Mouse (Mus musculus) urinary bladder, postnatal 4 days (tissue): ENCODE results near the gene Smim13.
"Not testable (repeated sequence)": the region's sequence is repeated elsewhere in the genome, so short reads cannot be mapped to it uniquely, and the experiment has no call there.

Experiments
- DNase-seq, 2 experiments: peaks; one replicate each; pipeline ENCODE4 v3.0.0; 2021 to 2022; ENCODE audit warnings: low spot score in 2 of 2

Gene Smim13

GRCm38 (mm10) chr13:41249538-41250317 is at the start of gene Smim13:
TSS of gene Smim13 (plus strand) at chr13:41249844.
- peak; percentile 87 to 91 for DNase-seq

GRCm38 (mm10) chr13:41200861-41201260 is 48.8 kb upstream of the Smim13 start:
- DNase-seq: no peak

DNA sequence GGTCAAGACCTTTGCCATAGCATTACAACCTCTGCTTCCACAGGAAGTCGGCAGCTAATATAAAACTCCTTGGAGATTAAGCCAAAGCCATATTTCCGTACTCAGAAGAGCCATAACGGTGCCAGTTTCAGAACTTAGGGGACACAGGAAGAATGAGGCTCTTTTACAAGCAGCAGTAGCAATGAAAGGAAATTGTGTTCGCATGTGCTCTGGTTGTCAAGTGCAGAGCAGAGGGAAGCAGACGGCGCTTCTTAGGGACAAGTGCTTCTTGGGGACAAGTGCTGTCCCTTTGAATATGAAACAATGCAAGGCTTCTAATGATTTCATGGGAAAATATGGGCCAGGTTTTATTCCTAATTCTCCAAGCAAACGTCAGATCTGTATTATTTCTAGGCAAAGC is 46.4 kb upstream of the Smim13 start:
- no peak for DNase-seq

- peak in 1 of 2 experiments; percentile 25 for DNase-seq
Observed at GRCm38 (mm10) chr13:41203691-41204090, 46.0 kb upstream of the Smim13 start.

GRCm38 (mm10) chr13:41205568-41205967 is 44.1 kb upstream of the Smim13 start:
- not testable (repeated sequence) for DNase-seq

DNA sequence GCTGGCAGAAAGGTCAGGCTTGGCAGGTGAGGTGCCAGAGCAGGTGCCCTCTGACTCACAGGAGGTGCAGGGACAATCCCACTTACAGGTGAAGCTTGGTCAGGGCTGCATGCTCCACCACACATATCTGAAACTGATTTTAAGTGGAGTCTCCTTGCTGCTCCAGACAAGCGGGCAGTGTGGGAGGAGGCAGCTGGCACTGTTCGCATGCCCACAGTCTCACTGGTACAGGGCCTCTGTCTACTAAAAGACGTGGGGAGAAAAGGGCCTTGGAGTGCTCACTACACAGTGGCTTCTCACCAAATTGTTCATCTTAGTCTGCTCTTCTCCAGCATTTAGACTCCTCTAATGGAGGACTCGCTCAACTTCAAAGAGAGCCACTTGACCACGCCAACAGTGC is 43.4 kb upstream of the Smim13 start:
- DNase-seq: peak in 1 of 2 experiments; percentile 39

DNA sequence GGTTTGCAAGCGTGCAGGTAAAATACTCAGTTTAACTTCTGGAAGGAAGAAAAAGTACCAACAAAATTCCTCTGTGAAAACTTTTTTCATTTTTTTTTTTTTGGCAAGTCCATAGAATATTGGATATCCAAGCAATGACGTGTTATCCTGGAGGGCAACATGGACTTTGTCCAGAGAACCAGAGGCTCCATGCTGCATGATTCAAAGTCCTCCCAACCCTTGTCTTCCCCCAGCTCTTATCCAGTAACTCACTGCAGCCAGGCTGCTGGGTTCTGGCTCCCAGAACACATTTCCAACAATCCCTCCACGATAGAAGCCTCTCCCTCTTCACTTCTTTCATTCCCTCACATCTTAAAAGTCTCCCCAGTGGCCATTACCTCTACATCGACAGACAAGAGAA is 38.4 kb upstream of the Smim13 start:
- no peak for DNase-seq

- DNase-seq: no peak
Observed at GRCm38 (mm10) chr13:41212558-41213322, 36.9 kb upstream of the Smim13 start.

- no peak for DNase-seq
Observed at GRCm38 (mm10) chr13:41215669-41216068, 34.0 kb upstream of the Smim13 start.

GRCm38 (mm10) chr13:41216236-41216635 is 33.4 kb upstream of the Smim13 start:
- DNase-seq: no peak

DNA sequence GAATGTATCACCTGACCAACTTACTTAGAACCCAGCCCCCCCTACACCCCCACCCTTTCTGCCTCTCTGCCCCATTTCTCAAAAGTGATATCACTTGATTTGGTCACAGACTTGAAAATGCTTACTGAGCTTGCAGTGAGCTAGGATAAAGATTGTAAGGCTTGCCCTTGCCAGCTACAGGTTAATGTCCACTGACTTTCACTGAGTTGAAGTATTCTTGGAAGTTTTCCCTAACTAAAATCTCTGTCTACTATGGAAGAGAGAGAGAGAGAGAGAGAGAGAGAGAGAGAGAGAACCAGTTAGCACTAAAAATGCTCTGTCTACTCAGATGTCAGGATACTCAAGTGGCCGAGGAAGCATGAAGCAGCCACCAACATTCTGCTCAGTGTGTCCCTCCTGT is 30.6 kb upstream of the Smim13 start:
- no peak for DNase-seq

- no peak for DNase-seq
Observed at GRCm38 (mm10) chr13:41219687-41220303, 29.8 kb upstream of the Smim13 start.

DNA sequence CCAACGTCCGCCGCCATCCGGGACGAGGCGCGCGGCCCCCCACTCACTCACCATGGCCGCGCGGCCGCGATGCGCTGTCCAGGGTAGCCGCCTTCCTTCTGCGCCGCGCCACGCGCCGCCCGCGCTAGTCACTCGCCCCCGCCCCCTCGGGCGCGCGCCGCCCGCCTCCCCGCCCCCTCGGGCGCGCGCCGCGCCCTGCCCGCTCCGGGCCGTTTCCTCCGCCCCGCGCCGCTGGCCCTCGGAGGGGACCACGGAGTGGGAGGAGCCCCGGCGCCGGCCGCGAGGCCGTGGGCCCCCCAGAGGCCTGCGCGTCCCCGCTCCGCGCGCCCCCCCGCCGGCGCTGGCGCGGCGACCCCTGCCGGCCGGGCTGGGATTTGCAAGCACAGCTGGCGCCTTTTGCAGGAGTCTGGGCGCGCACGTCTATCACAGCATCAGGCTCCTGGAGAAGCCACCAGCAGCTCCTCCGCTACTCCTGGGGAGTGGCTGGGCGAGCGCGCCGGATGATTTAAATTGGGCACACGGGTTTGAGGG is 29.3 kb upstream of the Smim13 start, which contains the start of gene Elovl2:
Gene Elovl2 (minus strand): TSS at position 102 of the 531 bp plus-strand sequence.
- peak; percentile 67 to 74 for DNase-seq

- no peak for DNase-seq
Observed at GRCm38 (mm10) chr13:41226513-41226912, 23.1 kb upstream of the Smim13 start.

DNA sequence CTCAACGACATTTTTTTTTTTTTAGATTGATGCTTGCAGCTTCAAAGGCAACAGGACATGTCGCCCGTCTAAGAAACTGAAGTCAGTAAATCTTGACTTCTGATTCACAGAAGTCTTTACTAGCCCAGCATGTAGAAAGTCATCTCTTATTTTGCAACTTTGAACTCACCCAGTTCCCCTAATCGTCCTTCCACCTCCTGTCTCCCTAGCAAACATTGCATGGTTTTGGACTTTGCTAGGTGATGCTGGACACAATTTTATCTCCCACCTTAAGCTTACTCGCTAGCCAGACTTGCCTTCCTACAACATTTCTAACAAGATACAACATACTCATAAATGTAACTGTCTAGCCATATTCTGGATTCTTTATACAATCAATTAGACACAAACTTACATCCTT is 21.6 kb upstream of the Smim13 start:
- no peak for DNase-seq

DNA sequence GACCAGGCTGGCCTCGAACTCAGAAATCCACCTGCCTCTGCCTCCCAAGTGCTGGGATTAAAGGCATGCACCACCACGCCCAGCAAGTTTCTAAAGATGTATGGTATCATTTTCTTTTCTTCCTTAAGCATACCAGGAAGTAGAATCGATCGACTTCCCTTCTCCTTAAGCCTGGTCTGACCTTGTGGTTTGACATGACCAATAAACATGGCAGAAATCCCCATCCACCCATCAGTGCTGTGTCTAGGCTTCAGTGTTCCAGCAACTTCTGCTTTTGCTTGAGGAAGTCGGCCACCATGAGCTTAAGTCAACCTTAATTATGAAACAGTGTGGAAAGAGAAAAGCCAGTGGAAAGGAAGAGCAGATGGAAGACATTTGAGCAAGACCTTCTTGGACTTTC is 19.4 kb upstream of the Smim13 start:
- no peak for DNase-seq

GRCm38 (mm10) chr13:41231389-41231983 is 18.2 kb upstream of the Smim13 start:
- no peak for DNase-seq

GRCm38 (mm10) chr13:41232209-41232608 is 17.4 kb upstream of the Smim13 start:
- no peak for DNase-seq

DNA sequence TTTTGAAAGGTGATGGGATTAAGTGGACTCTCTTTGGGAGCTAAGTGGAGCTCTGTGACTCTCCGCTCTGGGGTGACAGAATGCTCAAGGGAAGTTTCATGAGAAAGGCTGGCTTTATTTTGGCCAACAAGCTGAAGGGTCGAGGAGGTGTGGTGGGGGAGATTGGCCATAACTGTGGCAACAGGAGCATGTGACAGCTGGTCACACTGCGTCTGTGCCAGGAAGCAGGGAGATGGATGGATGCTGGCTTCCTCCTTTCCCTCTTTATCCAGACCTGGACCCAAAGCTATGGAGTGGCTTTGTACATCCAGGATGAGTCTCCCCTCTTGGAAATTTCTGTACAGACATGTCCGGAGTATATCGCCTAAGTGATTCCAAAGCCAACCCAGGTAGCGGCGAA is 16.4 kb upstream of the Smim13 start:
- no peak for DNase-seq

GRCm38 (mm10) chr13:41235181-41235580 is 14.5 kb upstream of the Smim13 start:
- DNase-seq: no peak

DNA sequence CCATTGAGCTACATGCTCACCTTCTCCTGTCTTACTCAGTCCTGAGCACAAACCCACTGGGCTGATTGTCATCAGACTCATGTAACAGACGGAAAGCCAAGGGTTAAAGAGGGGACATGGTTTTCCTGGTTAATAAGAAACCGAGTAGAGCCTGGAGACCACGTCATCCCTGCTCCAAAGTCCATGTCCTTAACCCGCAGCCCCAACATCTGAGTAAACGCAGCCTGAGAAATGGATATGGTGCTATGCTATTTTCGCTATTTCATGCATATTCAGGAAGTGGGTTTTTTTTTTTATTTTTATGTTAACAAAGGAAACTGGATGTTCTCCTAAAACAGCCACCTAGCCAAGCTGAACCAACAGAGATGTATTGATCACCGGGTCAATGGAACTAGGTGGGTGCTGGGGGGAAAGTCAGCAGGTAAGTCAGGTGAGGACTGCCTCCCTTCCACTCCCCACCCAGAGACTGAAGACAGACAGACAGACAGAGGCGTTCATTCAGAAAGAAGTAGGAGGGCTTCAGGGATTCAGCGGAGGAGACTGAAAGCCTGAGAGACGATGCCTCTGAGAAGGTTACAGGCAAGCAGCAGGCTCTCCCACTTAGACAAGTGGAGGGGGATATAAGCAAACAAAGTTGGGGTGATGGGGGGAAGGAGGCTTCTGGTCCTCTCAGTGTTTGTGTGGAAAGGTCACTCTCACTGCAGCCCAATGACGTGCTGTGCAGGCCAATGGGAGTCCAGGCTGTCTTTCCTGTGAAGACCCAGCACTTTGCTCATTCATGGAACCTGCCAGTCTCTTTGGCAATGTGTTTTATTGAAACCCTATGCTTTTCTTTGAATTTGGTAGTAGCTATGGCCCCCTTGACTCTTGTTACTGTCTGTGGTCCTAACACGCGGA is 13.6 kb upstream of the Smim13 start:
- no peak for DNase-seq
